Mouse (Mus musculus) midbrain, embryonic 14.5 days (tissue): ENCODE data around the gene Tab1. TPM values are rescaled to one million over a fixed set of nuclear protein-coding genes. Genes with fewer than 3 reads are reported as not detected.

Experiments
- ATAC-seq: fragments of 200-750 bp; cut with Nextera tagmentation; 2 replicates; pipeline ENCODE4 v1.8.0; 2017; ENCODE audit warnings: moderate number of reproducible peaks, moderate library complexity; ENCODE audit not compliant: low FRiP score, low TSS enrichment
- DNase-seq: peaks from one replicate; pipeline ENCODE4 v3.0.0-alpha.2; 2015
- H3K27ac ChIP-seq: fragments of 300-500 bp; sonication (generic); replicated peaks from 2 replicates; pipeline ENCODE4 v1.5.1; 2014; ENCODE audit warnings: mild to moderate bottlenecking, low read depth, low read length, moderate library complexity
- H3K27me3 ChIP-seq: fragments of 300-500 bp; sonication (generic); 2 replicates; pipeline ENCODE4 v1.6.1; 2014; ENCODE audit warnings: low read length, control low read depth, mixed read lengths; ENCODE audit not compliant: control insufficient read depth, insufficient read depth
- H3K36me3 ChIP-seq: fragments of 300-500 bp; sonication (generic); 2 replicates; pipeline ENCODE4 v1.6.1; 2014; ENCODE audit warnings: low read length, control low read depth; ENCODE audit not compliant: control insufficient read depth, insufficient read depth
- H3K4me1 ChIP-seq: fragments of 300-500 bp; sonication (generic); 2 replicates; pipeline ENCODE4 v1.6.1; 2014; ENCODE audit warnings: mild to moderate bottlenecking, antibody characterized with exemption, low read length, control low read depth; ENCODE audit not compliant: control insufficient read depth, insufficient read depth
- H3K4me2 ChIP-seq: fragments of 300-500 bp; sonication (generic); 2 replicates; pipeline ENCODE4 v1.6.1; 2014; ENCODE audit warnings: mild to moderate bottlenecking, low read length, moderate library complexity
- H3K4me3 ChIP-seq: fragments of 300-500 bp; sonication (generic); replicated peaks from 2 replicates; pipeline ENCODE4 v1.5.1; 2014; ENCODE audit warnings: low read depth, low read length
- H3K9ac ChIP-seq: fragments of 300-500 bp; sonication (generic); replicated peaks from 2 replicates; pipeline ENCODE4 v1.6.1; 2014; ENCODE audit warnings: mild to moderate bottlenecking, low read length, moderate library complexity
- H3K9me3 ChIP-seq: fragments of 300-500 bp; sonication (generic); 2 replicates; pipeline ENCODE4 v1.6.1; 2016; ENCODE audit warnings: low read length, control low read depth, mixed read lengths; ENCODE audit not compliant: control insufficient read depth
- WGBS: fragments of 180-500 bp; shearing (Covaris S2); extraction: QIAGEN DNeasy Blood & Tissue Kit; methylation state at CpG from one replicate; pipeline ENCODE4 v1.1.7; 2014; 5-methylcytosine and 5-hydroxymethylcytosine counted together
- polyA plus RNA-seq: library from polyadenylated mRNA; unstranded; fragments of >200 nt; fragmentation: Nextera tagmentation; extraction: Ambion mirVana; gene quantifications from 2 replicates; pipeline ENCODE4 v1.2.1, GENCODE M21; 2014

The Tab1 gene
- polyA plus RNA-seq, 1 experiment from 2014 or later, result 42.5 TPM

- Histone ChIP-seq H3K4me3 (peak overlapping the region; percentile 75), H3K27ac (no peak overlapping the region), H3K27me3 (no peaks in the 10 kb centered on the region; the same call in 1 of the 2 replicates), H3K4me1 (peaks cover 17% of the 10 kb centered on the region), H3K4me2 (peak overlapping the region; percentile 76), H3K36me3 (no peaks in the 10 kb centered on the region), H3K9ac (peak overlapping the region; percentile 84), H3K9me3 (no peaks in the 10 kb centered on the region)
- DNase-seq (no peak), ATAC-seq (no peak)
- WGBS, result 13% methylated on average over 7 of the region's 7 CpGs
Observed at GRCm38 (mm10) chr15:80092041-80092441, 40.9 kb upstream of the Tab1 start.

- Histone ChIP-seq H3K27ac (no peak overlapping the region), H3K36me3 (no peaks in the 10 kb centered on the region), H3K4me2 (peak overlapping the region; percentile 76), H3K9ac (peak overlapping the region; percentile 84), H3K4me3 (peak overlapping the region; percentile 75), H3K27me3 (no peaks in the 10 kb centered on the region; the same call in 1 of the 2 replicates), H3K4me1 (peaks cover 23% of the 10 kb centered on the region), H3K9me3 (no peaks in the 10 kb centered on the region)
- 12% methylated on average over 8 of the region's 8 CpGs for WGBS
- ATAC-seq, result no peak
- DNase-seq, result peak; percentile 27
Observed at GRCm38 (mm10) chr15:80092599-80092998, 40.3 kb upstream of the Tab1 start.

- 90% methylated on average over 13 of the region's 13 CpGs for WGBS
- no peak overlapping the region for H3K4me3 ChIP-seq
- DNase-seq, result no peak
- peaks cover 38% of the 10 kb centered on the region for H3K4me1 ChIP-seq
- no peak for ATAC-seq
- H3K4me2 ChIP-seq, result no peak overlapping the region
- no peaks in the 10 kb centered on the region for H3K36me3 ChIP-seq
- H3K9ac ChIP-seq, result no peak overlapping the region
- H3K27ac ChIP-seq, result no peak overlapping the region
- H3K27me3 ChIP-seq, result no peaks in the 10 kb centered on the region; the same call in 1 of the 2 replicates
- H3K9me3 ChIP-seq, result no peaks in the 10 kb centered on the region
Observed at GRCm38 (mm10) chr15:80094201-80094600, 38.7 kb upstream of the Tab1 start.

GRCm38 (mm10) chr15:80095596-80095995 lies 37.3 kb upstream of the Tab1 start:
- H3K4me3 ChIP-seq, result no peak overlapping the region
- no peak overlapping the region for H3K27ac ChIP-seq
- H3K4me2 ChIP-seq, result no peak overlapping the region
- peaks cover 38% of the 10 kb centered on the region for H3K4me1 ChIP-seq
- no peaks in the 10 kb centered on the region for H3K9me3 ChIP-seq
- H3K27me3 ChIP-seq, result no peaks in the 10 kb centered on the region; the same call in 1 of the 2 replicates
- no peak for ATAC-seq
- no peaks in the 10 kb centered on the region for H3K36me3 ChIP-seq
- no peak for DNase-seq
- WGBS, result 71% methylated on average over 1 of the region's 1 CpGs
- no peak overlapping the region for H3K9ac ChIP-seq

GRCm38 (mm10) chr15:80096406-80096805 lies 36.5 kb upstream of the Tab1 start:
- H3K4me1 ChIP-seq, result peaks cover 38% of the 10 kb centered on the region
- H3K4me2 ChIP-seq, result no peak overlapping the region
- H3K27me3 ChIP-seq, result no peaks in the 10 kb centered on the region; the same call in 1 of the 2 replicates
- no peaks in the 10 kb centered on the region for H3K36me3 ChIP-seq
- H3K4me3 ChIP-seq, result no peak overlapping the region
- no peaks in the 10 kb centered on the region for H3K9me3 ChIP-seq
- H3K9ac ChIP-seq, result no peak overlapping the region
- H3K27ac ChIP-seq, result no peak overlapping the region
- DNase-seq (no peak), ATAC-seq (no peak)
- 64% methylated on average over 10 of the region's 10 CpGs for WGBS

GRCm38 (mm10) chr15:80096946-80097881 lies 35.7 kb upstream of the Tab1 start:
- Histone ChIP-seq H3K9me3 (no peaks in the 10 kb centered on the region), H3K4me1 (peaks cover 36% of the 10 kb centered on the region), H3K27ac (peak overlapping the region; percentile 26), H3K27me3 (no peaks in the 10 kb centered on the region; the same call in 1 of the 2 replicates), H3K36me3 (no peaks in the 10 kb centered on the region), H3K9ac (peak overlapping the region; percentile 29; the same call in 1 of the 2 replicates), H3K4me3 (no peak overlapping the region), H3K4me2 (peak overlapping the region; percentile 20)
- DNase-seq (peak; percentile 80), ATAC-seq (peak; percentile 50; the same call in 1 of the 2 replicates)
- 25% methylated on average over 19 of the region's 20 CpGs for WGBS

- H3K9ac ChIP-seq, result no peak overlapping the region; the same call in 1 of the 2 replicates
- H3K27me3 ChIP-seq, result no peaks in the 10 kb centered on the region
- ATAC-seq (no peak), DNase-seq (peak; percentile 30)
- peak overlapping the region; percentile 20 for H3K4me2 ChIP-seq
- H3K4me3 ChIP-seq, result no peak overlapping the region
- 29% methylated on average over 8 of the region's 8 CpGs for WGBS
- no peaks in the 10 kb centered on the region for H3K9me3 ChIP-seq
- no peaks in the 10 kb centered on the region for H3K36me3 ChIP-seq
- peaks cover 31% of the 10 kb centered on the region for H3K4me1 ChIP-seq
- H3K27ac ChIP-seq, result peak overlapping the region; percentile 26; the same call in 1 of the 2 replicates
Observed at GRCm38 (mm10) chr15:80097999-80098461, 34.9 kb upstream of the Tab1 start.

- Histone ChIP-seq H3K27me3 (no peaks in the 10 kb centered on the region), H3K9ac (peak overlapping the region; percentile 26; the same call in 1 of the 2 replicates), H3K4me3 (no peak overlapping the region), H3K27ac (no peak overlapping the region), H3K36me3 (no peaks in the 10 kb centered on the region), H3K4me2 (no peak overlapping the region), H3K4me1 (peaks cover 31% of the 10 kb centered on the region), H3K9me3 (no peaks in the 10 kb centered on the region)
- DNase-seq (peak; percentile 32), ATAC-seq (no peak)
- WGBS, result 32% methylated on average over 9 of the region's 9 CpGs
Observed at GRCm38 (mm10) chr15:80098809-80099208, 34.1 kb upstream of the Tab1 start.
